Mouse (Mus musculus) ovary, postnatal 10 days (tissue): ENCODE measurements around the gene Ugt1a8.
"Not testable (repeated sequence)": the region's sequence is repeated elsewhere in the genome, so short reads cannot be mapped to it uniquely, and the experiment has no call there.

Source experiments
- DNase-seq: peaks from one replicate; pipeline ENCODE4 v3.0.0; 2022; ENCODE audit warnings: low spot score

Ugt1a8 gene

GRCm38 (mm10) chr1:88222216-88222615, 134.6 kb downstream of the Ugt1a8 start:
- DNase-seq, result no peak

GRCm38 (mm10) chr1:88223011-88223515, 135.4 kb downstream of the Ugt1a8 start:
- DNase-seq, result not testable (repeated sequence)

GRCm38 (mm10) chr1:88223591-88223990, 136.0 kb downstream of the Ugt1a8 start:
- peak; percentile 7 for DNase-seq

GRCm38 (mm10) chr1:88224029-88224776, 136.6 kb downstream of the Ugt1a8 start:
- peak; percentile 58 for DNase-seq

GRCm38 (mm10) chr1:88225301-88225700, 137.7 kb downstream of the Ugt1a8 start:
- not testable (repeated sequence) for DNase-seq

- no peak for DNase-seq
Measured at GRCm38 (mm10) chr1:88225741-88226140, 138.1 kb downstream of the Ugt1a8 start.

GRCm38 (mm10) chr1:88226670-88227379, 139.2 kb downstream of the Ugt1a8 start, which contains the start of gene Mroh2a:
Gene Mroh2a, plus strand, starts transcription at chr1:88226986.
- DNase-seq, result no peak

GRCm38 (mm10) chr1:88227482-88227881, 139.9 kb downstream of the Ugt1a8 start:
- peak; percentile 8 for DNase-seq

- no peak for DNase-seq
Measured at GRCm38 (mm10) chr1:88228121-88228520, 140.5 kb downstream of the Ugt1a8 start.

- DNase-seq, result no peak
Measured at GRCm38 (mm10) chr1:88229566-88229965, 142.0 kb downstream of the Ugt1a8 start.

GRCm38 (mm10) chr1:88229986-88230385, 142.4 kb downstream of the Ugt1a8 start:
- DNase-seq, result no peak

GRCm38 (mm10) chr1:88230421-88230820, 142.8 kb downstream of the Ugt1a8 start:
- DNase-seq, result no peak

GRCm38 (mm10) chr1:88230981-88231802, 143.6 kb downstream of the Ugt1a8 start:
- DNase-seq, result no peak

- no peak for DNase-seq
Measured at GRCm38 (mm10) chr1:88231803-88232499, 144.3 kb downstream of the Ugt1a8 start.

GRCm38 (mm10) chr1:88232664-88233380, 145.2 kb downstream of the Ugt1a8 start:
- DNase-seq, result no peak

GRCm38 (mm10) chr1:88233421-88234247, 146.0 kb downstream of the Ugt1a8 start:
- no peak for DNase-seq

- DNase-seq, result no peak
Measured at GRCm38 (mm10) chr1:88234248-88234610, 146.6 kb downstream of the Ugt1a8 start.

- no peak for DNase-seq
Measured at GRCm38 (mm10) chr1:88234646-88235045, 147.0 kb downstream of the Ugt1a8 start.

GRCm38 (mm10) chr1:88235046-88235893, 147.7 kb downstream of the Ugt1a8 start:
- DNase-seq, result no peak
